Mouse (Mus musculus) forebrain, postnatal 0 days (tissue): ENCODE results near the gene Ehd3. TPM values are rescaled to one million over a fixed set of nuclear protein-coding genes. Genes with fewer than 3 reads are reported as not detected.
A peak's percentile ranks its signal among the peaks of the same experiment; 100 is the strongest.

Experiments
- ATAC-seq: fragments of 200-750 bp; cut with Nextera tagmentation; 2 replicates; pipeline ENCODE4 v1.8.0; 2017; ENCODE audit warnings: mild to moderate bottlenecking, moderate library complexity
- DNase-seq: peaks from one replicate; pipeline ENCODE4 v3.0.0-alpha.2; 2015
- H3K27ac ChIP-seq: fragments of 300-500 bp; sonication (generic); 2 replicates; pipeline ENCODE4 v1.5.1; 2014; ENCODE audit warnings: low read depth, mild to moderate bottlenecking, antibody characterized with exemption, low read length, moderate library complexity, mixed read lengths
- H3K27me3 ChIP-seq: fragments of 300-500 bp; sonication (generic); 2 replicates; pipeline ENCODE4 v1.6.1; 2014; ENCODE audit warnings: mild to moderate bottlenecking, low read length, mixed read lengths; ENCODE audit not compliant: insufficient read depth
- H3K36me3 ChIP-seq: fragments of 300-500 bp; sonication (generic); 2 replicates; pipeline ENCODE4 v1.6.1; 2014; ENCODE audit warnings: mild to moderate bottlenecking, moderate library complexity; ENCODE audit not compliant: insufficient read depth
- H3K4me1 ChIP-seq: fragments of 300-500 bp; sonication (generic); 2 replicates; pipeline ENCODE4 v1.6.1; 2014; ENCODE audit warnings: antibody characterized with exemption; ENCODE audit not compliant: insufficient read depth
- H3K4me2 ChIP-seq: fragments of 300-500 bp; sonication (generic); 2 replicates; pipeline ENCODE4 v1.6.1; 2014; ENCODE audit warnings: low read depth, mild to moderate bottlenecking, moderate library complexity
- H3K4me3 ChIP-seq: fragments of 300-500 bp; sonication (generic); 2 replicates; pipeline ENCODE4 v1.5.1; 2014; ENCODE audit warnings: low read depth, low read length, mixed read lengths
- H3K9ac ChIP-seq: fragments of 300-500 bp; sonication (generic); 2 replicates; pipeline ENCODE4 v1.6.1; 2014; ENCODE audit warnings: mild to moderate bottlenecking
- H3K9me3 ChIP-seq: fragments of 300-500 bp; sonication (generic); 2 replicates; pipeline ENCODE4 v1.6.1; 2016; ENCODE audit warnings: low read length
- CTCF ChIP-seq: sonication (generic); IDR thresholded peaks from 2 replicates; pipeline ENCODE4 v1.5.1; 2016; ENCODE audit warnings: antibody characterized with exemption, control low read depth, low read depth
- WGBS: fragments of 180-500 bp; shearing (Covaris S2); extraction: QIAGEN DNeasy Blood & Tissue Kit; methylation state at CpG from one replicate; pipeline ENCODE4 v1.1.7; 2014; 5-methylcytosine and 5-hydroxymethylcytosine counted together
- polyA plus RNA-seq: library from polyadenylated mRNA; unstranded; fragments of >200 nt; fragmentation: Nextera tagmentation; extraction: Ambion mirVana; gene quantifications from 2 replicates; pipeline ENCODE4 v1.2.1, GENCODE M21; 2015
- total RNA-seq: library from RNA; depleted of rRNA; stranded (reverse); fragments of >200 nt; gene quantifications from 2 replicates; pipeline ENCODE4 v1.2.3, GENCODE M21; 2014; rRNA removed

The Ehd3 gene
- total RNA-seq (33.2 and 39.0 TPM in 2 replicates), polyA plus RNA-seq (17.6 and 22.1 TPM in 2 replicates)

GRCm38 (mm10) chr17:73803521-73804184 is at the start of gene Ehd3:
Ehd3 (plus strand) TSS chr17:73804134.
- WGBS: 92% methylated on average over 5 of the region's 5 CpGs
- H3K9me3 ChIP-seq: no peaks in the 10 kb centered on the region
- TF ChIP-seq CTCF: peak; percentile 24; the same call in 1 of the 2 replicates
- no peak for DNase-seq
- no peak for ATAC-seq
- H3K27ac ChIP-seq: peak within 1 kb of the TSS; percentile 84
- peaks cover 7% of the 10 kb centered on the region; the same call in 1 of the 2 replicates for H3K4me1 ChIP-seq
- H3K4me3 ChIP-seq: peak within 1 kb of the TSS; percentile 70
- no peaks in the 10 kb centered on the region for H3K36me3 ChIP-seq
- H3K9ac ChIP-seq: peak within 1 kb of the TSS; percentile 89
- H3K4me2 ChIP-seq: peak within 1 kb of the TSS; percentile 66
- H3K27me3 ChIP-seq: no peaks in the 10 kb centered on the region

DNA sequence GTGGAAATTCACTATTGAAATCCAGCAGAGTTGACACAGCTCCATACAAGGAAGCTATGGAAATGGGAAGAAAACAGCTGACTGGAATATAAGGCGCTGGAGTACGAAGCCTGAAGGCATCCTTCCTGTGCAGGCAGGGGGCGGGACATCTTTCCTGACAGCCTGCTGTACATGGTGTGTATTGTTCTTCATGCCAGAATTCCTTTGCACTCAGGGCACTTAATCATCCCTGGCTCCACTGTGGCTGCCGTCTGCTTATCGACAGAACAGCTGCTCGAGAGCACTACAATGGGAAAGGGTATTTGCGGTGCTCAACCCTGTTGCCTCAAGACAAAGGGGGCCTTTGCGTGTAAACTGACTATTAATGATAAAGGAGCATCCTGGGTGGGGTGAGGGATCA is 33.0 kb upstream of the Ehd3 start:
- no peak overlapping the region for H3K9ac ChIP-seq
- H3K4me3 ChIP-seq: no peak overlapping the region
- H3K4me1 ChIP-seq: no peaks in the 10 kb centered on the region
- no peaks in the 10 kb centered on the region for H3K36me3 ChIP-seq
- 0 out of 2 replicates have a peak, but pooled peaks cover 3% of the 10 kb centered on the region for H3K9me3 ChIP-seq
- H3K27me3 ChIP-seq: no peaks in the 10 kb centered on the region
- ATAC-seq (peak; percentile 78), DNase-seq (peak; percentile 25)
- TF ChIP-seq CTCF: no peak
- 28% methylated on average over 8 of the region's 8 CpGs for WGBS
- no peak overlapping the region for H3K4me2 ChIP-seq
- no peak overlapping the region for H3K27ac ChIP-seq

GRCm38 (mm10) chr17:73786642-73787311 is 17.2 kb upstream of the Ehd3 start:
- Histone ChIP-seq H3K4me3 (no peak overlapping the region), H3K36me3 (no peaks in the 10 kb centered on the region), H3K27ac (no peak overlapping the region), H3K4me2 (no peak overlapping the region), H3K27me3 (no peaks in the 10 kb centered on the region), H3K9ac (no peak overlapping the region), H3K9me3 (no peaks in the 10 kb centered on the region), H3K4me1 (no peaks in the 10 kb centered on the region)
- TF ChIP-seq CTCF: no peak
- no peak for ATAC-seq
- WGBS: 87% methylated on average over 8 of the region's 8 CpGs
- DNase-seq: no peak

GRCm38 (mm10) chr17:73790284-73791020 is 13.5 kb upstream of the Ehd3 start:
- peak; percentile 34; the same call in 1 of the 2 replicates for ATAC-seq
- no peak overlapping the region for H3K27ac ChIP-seq
- H3K9ac ChIP-seq: no peak overlapping the region
- no peak for TF ChIP-seq CTCF
- H3K9me3 ChIP-seq: no peaks in the 10 kb centered on the region
- WGBS: 20% methylated on average over 12 of the region's 12 CpGs
- no peaks in the 10 kb centered on the region for H3K36me3 ChIP-seq
- no peak overlapping the region for H3K4me2 ChIP-seq
- DNase-seq: peak; percentile 24
- H3K4me3 ChIP-seq: no peak overlapping the region
- H3K4me1 ChIP-seq: no peaks in the 10 kb centered on the region
- H3K27me3 ChIP-seq: no peaks in the 10 kb centered on the region

DNA sequence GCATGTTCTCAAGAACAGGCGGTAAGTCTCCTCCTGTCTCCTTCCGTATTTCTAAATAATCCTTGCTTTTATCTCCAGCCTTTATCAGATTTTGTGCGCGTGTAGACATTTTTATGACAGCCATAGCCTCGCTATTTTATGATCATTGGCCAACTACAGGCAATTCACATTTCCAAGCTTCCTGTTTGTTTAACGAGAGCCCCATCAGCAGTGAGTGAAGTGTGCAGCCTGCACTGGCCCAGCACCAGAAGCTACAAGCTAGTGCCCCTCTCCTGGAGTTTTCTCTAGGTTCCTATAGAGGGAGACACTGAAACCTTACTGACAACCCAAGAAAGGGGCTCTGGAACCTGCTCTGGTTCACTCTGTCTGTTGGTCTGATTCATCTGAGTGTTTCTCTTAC is 7.1 kb upstream of the Ehd3 start:
- Histone ChIP-seq H3K27ac (no peak overlapping the region), H3K9me3 (no peaks in the 10 kb centered on the region), H3K9ac (no peak overlapping the region), H3K4me3 (no peak overlapping the region), H3K4me2 (no peak overlapping the region), H3K36me3 (no peaks in the 10 kb centered on the region), H3K27me3 (no peaks in the 10 kb centered on the region), H3K4me1 (no peaks in the 10 kb centered on the region)
- no peak for ATAC-seq
- TF ChIP-seq CTCF: no peak
- WGBS: 81% methylated on average over 6 of the region's 6 CpGs
- DNase-seq: no peak

- Histone ChIP-seq H3K4me1 (no peaks in the 10 kb centered on the region), H3K27me3 (no peaks in the 10 kb centered on the region), H3K9ac (no peak overlapping the region), H3K27ac (no peak overlapping the region), H3K4me2 (no peak overlapping the region), H3K36me3 (no peaks in the 10 kb centered on the region), H3K4me3 (no peak overlapping the region), H3K9me3 (no peaks in the 10 kb centered on the region)
- ATAC-seq (no peak), DNase-seq (no peak)
- WGBS: 86% methylated on average over 4 of the region's 4 CpGs
- TF ChIP-seq CTCF: no peak
These were observed 6.2 kb upstream of the Ehd3 start for GRCm38 (mm10) chr17:73797706-73798105.
